Mouse (Mus musculus): Measurements from ENCODE around the gene Gm21992.

DNA sequence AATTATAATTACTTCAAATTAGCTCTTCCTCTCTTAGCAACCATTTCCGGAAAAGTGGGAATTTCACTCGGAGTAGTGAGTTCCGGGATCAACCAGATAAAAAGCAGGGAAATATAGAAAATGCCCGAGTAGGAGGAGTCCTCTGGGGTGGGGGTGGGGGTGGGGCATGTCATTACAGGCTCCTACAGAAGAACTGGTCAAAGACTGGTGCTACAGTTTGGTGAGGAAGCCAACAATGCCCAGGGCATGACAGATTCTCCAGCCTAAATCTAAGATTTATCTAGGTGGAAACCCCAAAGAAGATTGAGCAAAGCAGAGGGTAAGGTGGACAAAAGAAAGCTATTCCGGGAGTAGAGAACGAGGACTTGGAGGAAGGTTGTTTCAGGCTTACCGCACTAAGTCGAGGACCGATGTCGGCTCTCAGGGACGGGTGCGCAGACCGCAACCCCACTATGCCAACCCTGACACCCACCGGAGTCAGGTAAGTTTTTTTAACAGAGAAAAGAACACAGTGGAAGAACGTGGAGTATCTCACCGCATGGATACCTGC lies 18.1 kb downstream of the Gm21992 start:
- TF ChIP-seq CTCF (conservative IDR thresholded peaks at IDR 0.05; ENCODE audit: insufficient read depth, insufficient read length, low read depth, low read length) (no peak), POLR2A (IDR thresholded peaks at IDR 0.05; ENCODE audit: low read depth, low read length) (no peak)

All from kidney, adult 2 months (tissue).